Mouse (Mus musculus) forebrain, embryonic 13.5 days (tissue): ENCODE data around the gene Olfr665. TPM values are rescaled to one million over a fixed set of nuclear protein-coding genes. Genes with fewer than 3 reads are reported as not detected.

Source experiments
- polyA plus RNA-seq: library from polyadenylated mRNA; unstranded; fragments of >200 nt; fragmentation: Nextera tagmentation; extraction: Ambion mirVana; gene quantifications from 2 replicates; pipeline ENCODE4 v1.2.1, GENCODE M21; 2015

The Olfr665 gene
- polyA plus RNA-seq, 1 experiment from 2014 or later = not detected

Other genes starting within 250 kb of the Olfr665 start
- gene Olfr658, start 230.7 kb upstream of the Olfr665 start, polyA plus RNA-seq = 0.06 and 0.10 TPM in 2 replicates
- gene Olfr659, start 211.3 kb upstream of the Olfr665 start, polyA plus RNA-seq = not detected in 2 replicates
- not detected in 2 replicates for gene Olfr661, start 191.5 kb upstream of the Olfr665 start, polyA plus RNA-seq
- not detected in 2 replicates for gene Usp17le, start 100.6 kb upstream of the Olfr665 start, polyA plus RNA-seq
- not detected in 2 replicates for gene Usp17lb, start 35.4 kb upstream of the Olfr665 start, polyA plus RNA-seq
- not detected in 2 replicates for gene Usp17la, start 21.0 kb upstream of the Olfr665 start, polyA plus RNA-seq
- not detected in 2 replicates for gene Olfr666, start 17.9 kb downstream of the Olfr665 start, polyA plus RNA-seq
- not detected in 2 replicates for gene Olfr667, start 43.5 kb downstream of the Olfr665 start, polyA plus RNA-seq
- not detected in 2 replicates for gene Olfr668, start 50.0 kb downstream of the Olfr665 start, polyA plus RNA-seq
- not detected in 2 replicates for gene Olfr669, start 56.2 kb downstream of the Olfr665 start, polyA plus RNA-seq
- not detected in 2 replicates for gene Olfr670, start 84.6 kb downstream of the Olfr665 start, polyA plus RNA-seq
- gene Olfr671, start 101.1 kb downstream of the Olfr665 start, polyA plus RNA-seq = not detected in 2 replicates
- not detected in 2 replicates for gene Olfr672, start 124.0 kb downstream of the Olfr665 start, polyA plus RNA-seq
- gene Olfr675, start 150.4 kb downstream of the Olfr665 start, polyA plus RNA-seq = not detected in 2 replicates
- not detected in 2 replicates for gene Olfr676, start 154.7 kb downstream of the Olfr665 start, polyA plus RNA-seq
- not detected in 2 replicates for gene Olfr677, start 173.3 kb downstream of the Olfr665 start, polyA plus RNA-seq
- gene Olfr678, start 186.4 kb downstream of the Olfr665 start, polyA plus RNA-seq = not detected in 2 replicates
- not detected in 2 replicates for gene Olfr679, start 203.2 kb downstream of the Olfr665 start, polyA plus RNA-seq
- gene Olfr680-ps1, start 214.8 kb downstream of the Olfr665 start, polyA plus RNA-seq = not detected in 2 replicates
- gene Olfr681, start 238.8 kb downstream of the Olfr665 start, polyA plus RNA-seq = not detected in 2 replicates